In genomic region chr6:73249049-73249422, GRCm38 (mm10) we compare ENCODE assay signal across 8 mouse cellular contexts. TPM values are rescaled to one million over a fixed set of nuclear protein-coding genes. Genes with fewer than 3 reads are reported as not detected.
DNase-seq lines count a peak whose midpoint lies in the region; ATAC-seq and TF ChIP-seq lines count a peak whose summit lies in the region.

No protein-coding gene starts in this region.

- TF ChIP-seq POLR2A in thymus, adult 2 months (IDR thresholded peaks at IDR 0.05; ENCODE audit: control insufficient read depth, extremely low read depth, insufficient read depth, low read length, poor library complexity): no peak

- no peak for ATAC-seq in heart, embryonic 14.5 days (ENCODE audit: insufficient number of reproducible peaks, insufficient read depth, low FRiP score, low read depth)
- ATAC-seq in midbrain, embryonic 13.5 days: peak; percentile 0; the same call in 1 of the 2 replicates

- H3K4me2 ChIP-seq in heart, embryonic 14.5 days (ENCODE audit: low read length): peak overlapping the region; percentile 88
- peak overlapping the region; percentile 81 for H3K4me2 ChIP-seq in midbrain, embryonic 13.5 days (replicated peaks)

- H3K9ac ChIP-seq in heart, embryonic 14.5 days (ENCODE audit: low read length): peak overlapping the region; percentile 98
- peak overlapping the region; percentile 83 for H3K9ac ChIP-seq in midbrain, embryonic 13.5 days (replicated peaks)

- WGBS in thymus, adult 2 months: 2% methylated on average over 12 of the region's 12 CpGs
- 2% methylated on average over 12 of the region's 12 CpGs for WGBS in heart, embryonic 14.5 days
- 11% methylated on average over 12 of the region's 12 CpGs for WGBS in midbrain, embryonic 13.5 days

- H3K4me3 ChIP-seq in thymus, adult 2 months (ENCODE audit: control insufficient read depth, insufficient read depth, low read length): peak overlapping the region; percentile 87
- H3K4me3 ChIP-seq in heart, embryonic 14.5 days (ENCODE audit: control insufficient read depth in 1 of 2, insufficient read depth in 1 of 2, low read depth in 1 of 2, low read length in 2 of 2): peak overlapping the region; percentile 91 to 97
- peak overlapping the region; percentile 71 for H3K4me3 ChIP-seq in midbrain, embryonic 13.5 days (replicated peaks)

- H3K27me3 ChIP-seq in thymus, adult 2 months (ENCODE audit: control insufficient read depth, insufficient read depth, low read length): no peaks in the 10 kb centered on the region
- H3K27me3 ChIP-seq in heart, embryonic 14.5 days (ENCODE audit: control insufficient read depth, insufficient read depth, low read length): no peaks in the 10 kb centered on the region
- H3K27me3 ChIP-seq in midbrain, embryonic 13.5 days: no peaks in the 10 kb centered on the region

- H3K4me1 ChIP-seq in thymus, adult 2 months (replicated peaks; ENCODE audit: control insufficient read depth, insufficient read depth, low read length): peaks cover 7% of the 10 kb centered on the region
- peaks cover 2 to 22% of the 10 kb centered on the region in 2 experiments; a peak in 3 of 4 replicates for H3K4me1 ChIP-seq in heart, embryonic 14.5 days (ENCODE audit: control insufficient read depth in 2 of 2, insufficient read depth in 2 of 2, low read length in 2 of 2)
- peaks cover 14% of the 10 kb centered on the region for H3K4me1 ChIP-seq in midbrain, embryonic 13.5 days (replicated peaks)

- H3K9me3 ChIP-seq in heart, embryonic 14.5 days (ENCODE audit: control insufficient read depth, low read length): no peaks in the 10 kb centered on the region
- no peaks in the 10 kb centered on the region for H3K9me3 ChIP-seq in midbrain, embryonic 13.5 days

- DNase-seq in thymus, adult 2 months: no peak
- DNase-seq in thymus, postnatal 4 days: no peak
- peak; percentile 73 for DNase-seq in cerebellum, adult 9-11 months
- peak; percentile 47 to 70 for DNase-seq in kidney, postnatal 25 days
- DNase-seq in frontal cortex, postnatal 14 days (ENCODE audit: low spot score in 2 of 2): no peak
- DNase-seq in layer of hippocampus, adult 11-12 months (ENCODE audit: low spot score): no peak

- H3K27ac ChIP-seq in thymus, adult 2 months (ENCODE audit: control insufficient read depth, insufficient read depth, low read length): no peak overlapping the region
- H3K27ac ChIP-seq in heart, embryonic 14.5 days (replicated peaks in 1 of 2; ENCODE audit: control insufficient read depth in 1 of 2, insufficient read depth in 1 of 2, low read depth in 2 of 2, low read length in 2 of 2): peak overlapping the region in 1 of 2 experiments; percentile 90; a peak in 2 of 4 replicates
- no peak overlapping the region for H3K27ac ChIP-seq in midbrain, embryonic 13.5 days

- H3K36me3 ChIP-seq in thymus, adult 2 months (ENCODE audit: control insufficient read depth, insufficient read depth, low read length): no peaks in the 10 kb centered on the region
- H3K36me3 ChIP-seq in heart, embryonic 14.5 days (ENCODE audit: control insufficient read depth, insufficient read depth, low read length): no peaks in the 10 kb centered on the region
- no peaks in the 10 kb centered on the region for H3K36me3 ChIP-seq in midbrain, embryonic 13.5 days

- no peak for TF ChIP-seq CTCF in thymus, adult 2 months (IDR thresholded peaks at IDR 0.05; ENCODE audit: borderline replicate concordance, control insufficient read depth, extremely low read depth, insufficient read depth, low read length, poor library complexity)

RNA-seq across cellular contexts. Expression of gene Suclg1, which starts 0.9 kb away (rescaled TPM):
- polyA plus RNA-seq in thymus, adult 2 months (2012; rRNA removed): 59.5 and 61.2 TPM in 2 replicates
- 329 and 333 TPM in 2 replicates for polyA plus RNA-seq in heart, embryonic 14.5 days (2014; fragmentation: Nextera tagmentation; extraction: Ambion mirVana)
- 134 and 138 TPM in 2 replicates for polyA plus RNA-seq in midbrain, embryonic 13.5 days (2015; fragmentation: Nextera tagmentation; extraction: Ambion mirVana)

RNA-seq across cellular contexts. Expression of gene Dnah6, which starts 27.6 kb away (rescaled TPM):
- 0.09 and 0.11 TPM in 2 replicates for polyA plus RNA-seq in thymus, adult 2 months (2012; rRNA removed)
- polyA plus RNA-seq in heart, embryonic 14.5 days (2014; fragmentation: Nextera tagmentation; extraction: Ambion mirVana): 0.14 and 0.15 TPM in 2 replicates
- polyA plus RNA-seq in midbrain, embryonic 13.5 days (2015; fragmentation: Nextera tagmentation; extraction: Ambion mirVana): 0.08 and 0.17 TPM in 2 replicates

Comparison
In these comparisons a context has a peak if more than half of its experiments do, and no peak if none do; other contexts are left out.
1. DNase-seq: peak in cerebellum, adult 9-11 months (single experiment) and kidney, postnatal 25 days (2 of 2); none in thymus, adult 2 months (single experiment), thymus, postnatal 4 days (single experiment), frontal cortex, postnatal 14 days (0 of 2) and layer of hippocampus, adult 11-12 months (single experiment).
2. Peak in every context shown above with its lines, with median percentiles within 50 percentile points of each other: H3K4me3 ChIP-seq.